Mouse (Mus musculus): ENCODE data around the gene Tcaim.
"Not testable (repeated sequence)": the region's sequence is repeated elsewhere in the genome, so short reads cannot be mapped to it uniquely, and the experiment has no call there.

DNA sequence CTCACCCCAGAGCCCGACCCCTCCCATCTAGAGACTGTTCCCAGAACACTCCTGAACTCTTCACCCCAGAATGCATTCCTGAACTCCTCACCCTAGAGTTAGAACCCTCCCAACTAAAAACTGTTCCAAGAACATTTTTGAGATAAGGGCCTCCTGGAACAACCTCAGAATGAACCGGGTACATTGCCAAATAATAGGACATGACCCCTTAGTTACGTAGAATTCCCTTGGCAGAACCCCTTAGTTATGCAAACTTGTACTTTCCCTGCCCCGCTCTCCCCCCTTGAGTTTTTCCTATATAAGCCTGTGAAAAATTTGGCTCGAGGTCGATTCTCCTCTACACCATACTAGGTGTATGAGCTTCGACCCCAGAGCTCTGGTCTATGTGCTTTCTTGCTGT is 49.8 kb downstream of the Tcaim start:
- not testable (repeated sequence) for TF ChIP-seq CTCF, EP300 (IDR thresholded peaks at IDR 0.05; ENCODE audit: low read depth)

All from heart, postnatal 0 days (tissue).